Mouse (Mus musculus): ENCODE measurements around the gene Ehbp1l1. TPM values are rescaled to one million over a fixed set of nuclear protein-coding genes. Genes with fewer than 3 reads are reported as not detected.

The Ehbp1l1 gene
- total RNA-seq (2015; ENCODE audit: low replicate concordance) (27.5 and 57.9 TPM in 2 replicates), total RNA-seq (2017; ENCODE audit: low replicate concordance) (236 and 446 TPM in 2 replicates)

GRCm38 (mm10) chr19:5725767-5726515, at the start of gene Ehbp1l1:
Ehbp1l1 (minus strand) TSS chr19:5726317.
- ATAC-seq (replicated peaks; ENCODE audit: low FRiP score, poor library complexity, severe bottlenecking) = 0 out of 2 replicates have a peak, but pooled peaks have one; percentile 3

DNA sequence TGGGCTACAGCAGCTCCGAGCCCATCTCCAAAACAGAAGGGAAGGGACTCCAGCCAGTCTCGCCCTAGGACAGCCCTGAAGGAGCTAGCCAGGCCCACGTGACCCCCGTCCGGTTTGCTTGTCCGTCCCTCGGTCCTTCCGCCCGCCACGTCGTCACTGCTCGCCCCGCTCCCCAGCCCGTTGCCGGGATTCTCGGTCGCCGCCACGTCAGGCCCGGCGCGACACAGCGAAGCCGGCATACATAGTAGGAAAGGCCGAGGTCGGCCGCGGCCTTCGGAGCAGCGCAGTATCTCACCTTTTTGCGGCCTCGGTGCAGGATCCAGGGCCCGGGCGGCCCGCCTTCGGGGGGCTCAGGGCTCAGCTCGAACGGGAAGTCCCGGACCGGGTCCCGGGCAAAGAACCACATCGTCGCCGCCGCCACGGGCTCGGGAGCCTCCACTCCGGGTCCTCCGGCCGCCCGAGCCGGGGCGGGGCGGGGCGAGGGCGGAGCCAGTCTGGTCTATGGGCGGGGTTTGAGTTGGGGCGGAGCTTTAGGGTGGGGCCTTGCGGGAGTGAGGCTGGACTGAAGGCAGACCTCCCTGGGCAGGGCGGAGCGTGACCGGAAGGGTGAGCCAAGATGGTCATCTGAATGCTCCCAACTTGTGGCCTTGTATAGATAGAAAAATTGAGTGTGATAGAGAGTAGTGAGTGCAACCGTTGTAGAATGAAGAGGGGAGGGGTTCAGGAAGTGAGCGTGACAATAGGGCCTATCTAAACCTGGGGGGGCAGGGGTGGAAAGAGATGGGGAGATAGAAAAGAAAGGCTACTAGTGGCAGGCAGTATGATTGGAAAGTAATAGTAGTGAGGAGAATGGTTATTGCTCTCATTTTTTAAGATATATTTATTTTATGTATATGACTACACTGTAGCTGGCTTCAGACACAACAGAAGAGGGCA, 45.1 kb upstream of the Ehbp1l1 start, which contains the start of gene Scyl1:
Scyl1 (minus strand) TSS at position 495 of the 936 bp plus-strand sequence.
- peak; percentile 92 for ATAC-seq (replicated peaks; ENCODE audit: low FRiP score, poor library complexity, severe bottlenecking)

DNA sequence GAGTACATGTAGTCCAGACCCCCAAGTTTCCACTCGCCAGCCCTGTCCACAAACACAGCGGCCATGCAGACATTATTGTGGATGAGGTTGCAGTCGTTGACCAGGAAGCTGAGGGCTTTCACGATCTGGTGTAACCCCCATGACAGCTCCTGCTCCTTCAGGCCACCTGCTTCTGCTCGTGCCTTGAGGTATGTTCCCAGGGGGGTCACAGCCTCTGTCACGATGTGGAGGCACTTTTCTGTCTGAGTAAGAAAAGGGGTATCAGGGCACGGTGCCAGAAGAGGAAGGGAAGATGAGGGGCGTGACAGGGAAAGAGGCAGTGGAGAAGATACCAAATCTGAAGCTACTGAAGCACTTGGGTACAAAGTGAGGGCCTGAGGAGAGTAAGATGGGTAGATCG, 44.2 kb upstream of the Ehbp1l1 start:
- peak; percentile 29 for ATAC-seq (replicated peaks; ENCODE audit: low FRiP score, poor library complexity, severe bottlenecking)

DNA sequence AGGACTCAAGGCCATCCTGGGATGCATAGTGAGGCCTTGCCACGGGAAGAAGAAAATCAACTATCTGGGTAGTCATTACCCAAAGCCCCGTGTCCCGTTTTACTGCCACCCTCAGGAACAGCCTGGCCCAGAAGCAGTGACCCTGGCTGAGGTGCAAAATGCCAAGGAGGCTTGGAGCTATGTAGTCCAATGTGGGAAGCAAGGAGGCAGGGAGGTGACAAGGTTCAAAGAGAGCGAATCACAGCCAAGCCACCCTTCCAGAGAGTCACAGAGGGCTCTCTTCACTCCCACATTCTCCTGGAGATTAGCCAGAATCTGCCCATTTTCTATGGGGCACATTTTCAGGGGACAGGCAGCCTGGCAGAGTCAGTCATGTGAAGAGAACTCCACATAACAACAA, 41.2 kb upstream of the Ehbp1l1 start:
- no peak for ATAC-seq (replicated peaks; ENCODE audit: low FRiP score, poor library complexity, severe bottlenecking)

GRCm38 (mm10) chr19:5763163-5763562, 37.0 kb upstream of the Ehbp1l1 start:
- ATAC-seq (replicated peaks; ENCODE audit: low FRiP score, poor library complexity, severe bottlenecking) = no peak

- ATAC-seq (replicated peaks; ENCODE audit: low FRiP score, poor library complexity, severe bottlenecking) = no peak
Observed at GRCm38 (mm10) chr19:5758878-5759403, 32.8 kb upstream of the Ehbp1l1 start.

DNA sequence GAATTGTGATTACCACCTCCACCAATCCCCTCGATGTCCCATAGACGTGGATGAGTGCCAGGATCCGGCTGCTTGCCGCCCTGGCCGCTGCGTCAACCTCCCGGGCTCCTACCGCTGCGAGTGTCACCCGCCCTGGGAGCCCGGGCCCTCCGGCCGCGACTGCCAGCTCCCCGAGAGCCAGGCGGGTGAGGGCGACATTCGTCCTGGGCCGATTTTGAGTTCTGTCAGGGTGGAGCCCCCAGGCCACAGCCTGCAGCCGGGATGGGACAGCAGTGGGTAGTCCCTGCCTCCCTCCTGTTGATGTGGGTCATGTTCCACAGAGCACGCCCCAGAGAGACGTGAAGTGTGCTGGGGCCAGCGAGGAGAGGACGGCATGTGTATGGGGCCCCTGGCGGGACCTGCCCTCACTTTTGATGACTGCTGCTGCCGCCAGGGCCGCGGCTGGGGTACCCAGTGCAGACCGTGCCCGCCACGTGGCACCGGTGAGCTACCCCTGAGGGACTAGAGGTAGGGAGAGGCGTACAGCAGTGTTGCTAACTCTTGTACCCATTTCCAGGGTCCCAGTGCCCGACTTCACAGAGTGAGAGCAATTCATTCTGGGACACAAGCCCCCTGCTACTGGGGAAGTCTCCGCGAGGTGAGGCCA, 31.0 kb upstream of the Ehbp1l1 start:
- no peak for ATAC-seq (replicated peaks; ENCODE audit: low FRiP score, poor library complexity, severe bottlenecking)

GRCm38 (mm10) chr19:5756321-5756985, 30.3 kb upstream of the Ehbp1l1 start:
- no peak for ATAC-seq (replicated peaks; ENCODE audit: low FRiP score, poor library complexity, severe bottlenecking)

DNA sequence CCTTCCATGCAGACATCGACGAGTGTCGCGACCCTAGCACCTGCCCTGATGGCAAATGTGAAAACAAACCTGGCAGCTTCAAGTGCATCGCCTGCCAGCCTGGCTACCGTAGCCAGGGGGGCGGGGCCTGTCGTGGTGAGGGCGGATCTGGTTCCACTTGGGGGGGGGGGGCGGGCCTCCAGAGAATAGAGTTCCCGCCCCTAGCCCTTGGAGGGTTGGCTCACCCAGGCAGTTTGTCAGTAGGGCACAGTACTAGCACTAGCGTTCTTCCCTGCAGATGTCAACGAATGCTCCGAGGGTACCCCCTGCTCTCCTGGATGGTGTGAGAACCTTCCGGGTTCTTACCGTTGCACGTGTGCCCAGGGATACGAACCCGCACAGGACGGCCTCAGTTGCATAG, 25.6 kb upstream of the Ehbp1l1 start:
- ATAC-seq (replicated peaks; ENCODE audit: low FRiP score, poor library complexity, severe bottlenecking) = no peak

GRCm38 (mm10) chr19:5750951-5751350, 24.8 kb upstream of the Ehbp1l1 start:
- ATAC-seq (replicated peaks; ENCODE audit: low FRiP score, poor library complexity, severe bottlenecking) = no peak

GRCm38 (mm10) chr19:5749476-5749875, 23.4 kb upstream of the Ehbp1l1 start:
- no peak for ATAC-seq (replicated peaks; ENCODE audit: low FRiP score, poor library complexity, severe bottlenecking)

GRCm38 (mm10) chr19:5746907-5747363, 20.8 kb upstream of the Ehbp1l1 start:
- no peak for ATAC-seq (replicated peaks; ENCODE audit: low FRiP score, poor library complexity, severe bottlenecking)

DNA sequence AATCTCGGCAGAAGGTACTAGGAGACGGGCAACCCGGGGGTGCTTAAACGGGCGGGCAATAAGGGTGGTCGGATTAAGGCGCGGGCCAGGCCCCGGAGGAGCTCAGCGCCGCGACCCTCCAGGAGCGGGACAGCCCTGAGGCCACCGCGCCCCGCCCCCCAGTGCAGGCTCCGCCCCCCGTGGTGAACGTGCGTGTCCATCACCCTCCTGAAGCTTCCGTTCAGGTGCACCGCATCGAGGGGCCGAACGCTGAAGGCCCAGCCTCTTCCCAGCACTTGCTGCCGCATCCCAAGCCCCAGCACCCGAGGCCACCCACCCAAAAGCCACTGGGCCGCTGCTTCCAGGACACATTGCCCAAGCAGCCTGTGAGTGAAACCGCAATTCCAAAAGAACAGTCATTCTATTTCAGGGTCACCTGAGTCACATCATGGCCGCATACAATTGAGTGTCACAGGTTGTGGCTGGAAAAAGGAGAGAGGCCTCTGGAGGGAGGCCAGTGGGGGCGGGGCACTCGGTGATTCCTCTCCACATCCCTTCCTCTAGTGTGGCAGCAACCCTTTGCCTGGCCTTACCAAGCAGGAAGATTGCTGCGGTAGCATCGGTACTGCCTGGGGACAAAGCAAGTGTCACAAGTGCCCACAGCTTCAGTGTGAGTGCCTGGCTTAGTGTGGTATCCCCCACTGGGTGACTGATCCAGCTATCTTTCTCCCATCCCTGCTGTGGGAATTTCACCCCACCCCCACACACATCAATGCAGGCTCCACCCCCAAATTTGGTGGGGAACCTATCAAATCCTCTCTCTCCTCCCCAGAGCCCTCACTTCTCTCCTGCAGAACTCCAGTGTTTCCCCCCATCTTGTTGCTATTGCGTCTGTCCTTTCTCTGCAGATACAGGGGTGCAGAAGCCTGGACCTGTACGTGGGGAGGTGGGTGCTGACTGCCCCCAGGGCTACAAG, 19.9 kb upstream of the Ehbp1l1 start:
- no peak for ATAC-seq (replicated peaks; ENCODE audit: low FRiP score, poor library complexity, severe bottlenecking)

- ATAC-seq (replicated peaks; ENCODE audit: low FRiP score, poor library complexity, severe bottlenecking) = no peak
Observed at GRCm38 (mm10) chr19:5743576-5743975, 17.5 kb upstream of the Ehbp1l1 start.

GRCm38 (mm10) chr19:5742241-5742641, 16.1 kb upstream of the Ehbp1l1 start:
- no peak for ATAC-seq (replicated peaks; ENCODE audit: low FRiP score, poor library complexity, severe bottlenecking)

- ATAC-seq (replicated peaks; ENCODE audit: low FRiP score, poor library complexity, severe bottlenecking) = no peak
Observed at GRCm38 (mm10) chr19:5741641-5742240, 15.6 kb upstream of the Ehbp1l1 start.

All from erythroblast, adult 5-6 weeks (primary cell).